Mouse (Mus musculus) bone marrow, adult 2 months (tissue): ENCODE results near the gene Tspo. TPM values are rescaled to one million over a fixed set of nuclear protein-coding genes. Genes with fewer than 3 reads are reported as not detected.

Experiments
- H3K27ac ChIP-seq: fragments of 200-500 bp; 2 replicates; pipeline ENCODE4 v1.5.1; 2012; ENCODE audit warnings: low read depth, mild to moderate bottlenecking, control low read depth, inconsistent platforms, low read length; ENCODE audit not compliant: control insufficient read depth, poor library complexity, insufficient read depth
- H3K4me1 ChIP-seq: fragments of 200-500 bp; 2 replicates; pipeline ENCODE4 v1.6.1; 2011; ENCODE audit warnings: low read length; ENCODE audit not compliant: control insufficient read depth, insufficient read depth
- H3K4me3 ChIP-seq: fragments of 200-500 bp; replicated peaks from 2 replicates; pipeline ENCODE3; 2011; ENCODE audit warnings: mild to moderate bottlenecking, low read depth, low read length, control low read depth; ENCODE audit not compliant: control insufficient read depth
- CTCF ChIP-seq: fragments of 200-500 bp; IDR thresholded peaks from 2 replicates; pipeline ENCODE4 v1.5.1; 2011; ENCODE audit warnings: low read length, control low read depth; ENCODE audit not compliant: control insufficient read depth, insufficient read depth
- POLR2A ChIP-seq: fragments of 200-500 bp; IDR thresholded peaks from 2 replicates; pipeline ENCODE4 v1.6.1; 2011; ENCODE audit warnings: low read depth, mild to moderate bottlenecking, control low read depth, low read length, borderline replicate concordance; ENCODE audit not compliant: control insufficient read depth
- WGBS: fragments of 180-500 bp; shearing (Covaris S2); methylation state at CpG from one replicate; pipeline ENCODE4 v1.1.7; 2018; 5-methylcytosine and 5-hydroxymethylcytosine counted together
- polyA plus RNA-seq: library from polyadenylated mRNA; stranded (reverse); fragments of >200 nt; gene quantifications from 2 replicates; pipeline ENCODE4 v1.2.4, GENCODE M21; 2011; ENCODE audit warnings: low replicate concordance; ENCODE audit not compliant: missing spikeins, insufficient read depth, insufficient read length

The Tspo gene
- polyA plus RNA-seq, 1 experiment, result 97.0 TPM

DNA sequence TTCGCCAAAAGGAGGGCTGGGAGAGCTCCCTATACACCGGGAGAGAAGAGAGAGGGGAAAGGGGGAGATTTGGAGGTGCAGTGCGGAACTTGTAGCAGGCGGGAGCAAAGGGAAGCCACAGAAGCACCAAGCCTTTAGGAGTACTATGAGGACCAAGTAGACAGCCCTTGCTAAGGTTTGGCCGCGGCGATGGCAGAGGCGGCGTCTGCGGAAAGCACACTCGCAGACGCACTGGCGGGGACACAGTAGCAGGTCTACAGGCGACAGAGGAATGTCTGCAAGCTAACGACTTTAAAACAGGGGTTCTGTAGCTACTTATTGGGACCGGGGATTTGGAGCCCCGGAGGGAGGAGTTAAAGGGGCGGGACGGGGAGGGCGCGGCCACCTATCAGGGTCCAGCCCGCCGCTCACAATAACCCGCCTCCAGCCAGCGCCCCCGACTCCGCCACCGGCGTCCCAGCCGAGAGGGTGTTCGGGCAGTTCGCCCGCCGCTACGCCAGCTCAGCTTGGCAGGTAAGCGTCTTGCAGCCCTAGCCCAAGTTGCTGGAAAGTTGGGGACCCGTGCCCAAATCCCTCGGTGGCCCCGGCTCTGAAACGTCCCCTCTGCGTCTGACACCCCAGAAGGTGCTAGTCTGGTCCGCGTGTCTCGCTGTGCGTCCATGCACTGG, 36.8 kb upstream of the Tspo start, which contains the start of gene Bik:
Gene Bik (plus strand): TSS at position 439 of the 668 bp plus-strand sequence.
- TF ChIP-seq CTCF (no peak), POLR2A (no peak; the same call in 1 of the 2 replicates)
- peak within 1 kb of the TSS; percentile 17; the same call in 1 of the 2 replicates for H3K27ac ChIP-seq
- WGBS, result under 1% methylated on average over 45 of the region's 45 CpGs
- peaks cover 1% of the 10 kb centered on the region for H3K4me1 ChIP-seq
- peak within 1 kb of the TSS; percentile 80 for H3K4me3 ChIP-seq

DNA sequence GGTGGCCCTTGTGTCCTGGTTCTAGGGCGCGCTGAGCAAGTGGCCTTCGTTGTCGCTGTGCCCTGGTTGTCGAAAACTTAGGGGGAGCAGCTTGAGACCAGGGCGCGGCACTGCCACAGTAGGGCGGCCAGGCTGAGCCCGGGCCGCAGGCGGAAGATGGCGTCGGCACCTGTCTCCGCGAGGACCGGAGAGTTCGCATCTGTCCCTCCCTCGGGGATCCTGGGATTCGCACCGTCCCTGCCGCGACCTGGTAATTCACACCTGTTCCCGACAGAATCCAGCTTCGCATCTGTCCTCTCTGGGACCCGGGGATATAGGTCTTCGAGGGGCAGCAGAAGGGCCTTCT, 36.3 kb upstream of the Tspo start:
- Histone ChIP-seq H3K4me3 (peak overlapping the region; percentile 80), H3K4me1 (peaks cover 1% of the 10 kb centered on the region), H3K27ac (0 out of 2 replicates have a peak overlapping the region, but pooled peaks have one; percentile 17)
- no peak; the same call in 1 of the 2 replicates for TF ChIP-seq POLR2A
- no peak for TF ChIP-seq CTCF
- WGBS, result 5% methylated on average over 26 of the region's 26 CpGs

DNA sequence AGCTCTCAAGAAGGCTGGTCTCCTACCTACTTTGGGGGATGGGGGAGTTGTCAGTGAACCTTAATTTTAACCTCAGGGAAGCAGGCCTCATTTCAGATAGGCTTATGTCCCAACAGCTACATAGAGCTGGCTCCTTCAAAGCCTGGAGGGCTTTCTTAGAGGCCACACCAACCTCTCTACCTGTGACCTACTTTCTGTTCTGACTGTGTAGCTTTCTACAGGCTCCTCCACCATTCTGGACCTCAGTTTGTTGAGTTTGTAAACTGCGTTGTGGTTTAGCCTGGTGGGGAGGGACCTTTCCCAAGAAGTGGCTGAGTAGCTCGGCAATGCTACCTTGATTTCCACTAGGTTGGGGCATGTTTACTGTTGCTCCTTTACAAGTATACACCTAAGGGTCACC, 35.6 kb upstream of the Tspo start:
- WGBS, result 70% methylated on average over 2 of the region's 2 CpGs
- peaks cover 1% of the 10 kb centered on the region for H3K4me1 ChIP-seq
- H3K27ac ChIP-seq, result no peak overlapping the region
- H3K4me3 ChIP-seq, result no peak overlapping the region
- no peak for TF ChIP-seq CTCF
- TF ChIP-seq POLR2A, result no peak

GRCm38 (mm10) chr15:83528892-83529291, 34.5 kb upstream of the Tspo start:
- WGBS, result 80% methylated on average over 4 of the region's 4 CpGs
- H3K4me3 ChIP-seq, result no peak overlapping the region
- TF ChIP-seq POLR2A, result no peak
- TF ChIP-seq CTCF, result no peak
- peaks cover 1% of the 10 kb centered on the region for H3K4me1 ChIP-seq
- H3K27ac ChIP-seq, result no peak overlapping the region

DNA sequence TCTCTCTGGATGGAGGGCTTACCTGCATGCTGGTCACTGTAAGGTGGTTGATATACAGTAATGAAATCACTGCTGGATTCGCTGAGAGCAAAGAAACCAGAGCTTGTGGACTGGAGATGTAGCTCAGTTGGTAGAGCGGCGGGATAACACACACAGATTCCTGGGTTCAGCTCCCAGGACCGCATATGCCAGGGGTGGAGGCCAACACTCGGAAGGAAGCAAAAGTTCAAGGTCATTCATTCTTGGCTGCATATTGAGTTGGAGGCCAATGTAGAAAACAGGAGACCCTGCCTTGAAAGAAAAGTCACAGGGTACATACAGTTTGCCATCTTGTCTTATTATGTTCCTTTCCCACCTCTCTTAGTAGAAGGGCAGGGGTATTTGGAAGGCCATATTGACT, 33.6 kb upstream of the Tspo start:
- Histone ChIP-seq H3K4me1 (peaks cover 1% of the 10 kb centered on the region), H3K27ac (no peak overlapping the region), H3K4me3 (no peak overlapping the region)
- TF ChIP-seq POLR2A (no peak), CTCF (no peak)
- 78% methylated on average over 5 of the region's 5 CpGs for WGBS

GRCm38 (mm10) chr15:83530233-83530632, 33.2 kb upstream of the Tspo start:
- Histone ChIP-seq H3K27ac (no peak overlapping the region), H3K4me3 (no peak overlapping the region), H3K4me1 (peaks cover 3% of the 10 kb centered on the region)
- TF ChIP-seq POLR2A (no peak), CTCF (no peak)
- 34% methylated on average over 9 of the region's 9 CpGs for WGBS

GRCm38 (mm10) chr15:83530688-83531087, 32.7 kb upstream of the Tspo start:
- no peak overlapping the region for H3K27ac ChIP-seq
- TF ChIP-seq CTCF (no peak), POLR2A (no peak)

DNA sequence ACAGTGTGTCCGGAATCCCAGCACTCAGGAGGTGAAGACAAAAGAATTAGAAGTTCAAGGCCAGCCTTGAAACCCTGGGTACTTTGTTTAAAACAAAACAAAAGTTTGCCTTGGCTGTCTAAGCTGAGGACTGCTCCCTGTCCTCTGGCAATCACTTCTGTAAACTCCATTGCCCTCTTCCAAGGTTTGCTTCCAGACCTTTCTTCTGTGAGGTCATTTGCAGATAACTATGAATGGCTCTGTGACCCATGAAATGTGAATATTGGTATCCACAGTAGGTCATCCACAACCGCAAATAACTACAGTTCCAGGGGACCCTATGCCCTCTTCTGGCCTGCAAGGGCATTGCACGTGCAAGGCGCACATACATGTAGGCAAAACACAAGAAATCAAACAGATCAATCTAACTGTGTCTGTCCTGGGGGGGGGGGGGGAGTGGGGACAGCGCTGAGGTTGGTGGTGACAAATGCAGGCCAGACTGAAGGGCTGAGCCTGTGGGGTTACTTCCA, 31.4 kb upstream of the Tspo start:
- 80% methylated on average over 5 of the region's 5 CpGs for WGBS
- Histone ChIP-seq H3K4me3 (no peak overlapping the region), H3K4me1 (peaks cover 1% of the 10 kb centered on the region; the same call in 1 of the 2 replicates), H3K27ac (no peak overlapping the region)
- TF ChIP-seq POLR2A (no peak), CTCF (peak; percentile 48)

More at GRCm38 (mm10) chr15:83530688-83531087, 32.7 kb upstream of the Tspo start:
- 68% methylated on average over 6 of the region's 6 CpGs for WGBS
- Histone ChIP-seq H3K4me1 (peaks cover 3% of the 10 kb centered on the region), H3K4me3 (no peak overlapping the region)

- TF ChIP-seq CTCF (no peak), POLR2A (no peak)
- 0 out of 2 replicates have a peak, but pooled peaks cover 1% of the 10 kb centered on the region for H3K4me1 ChIP-seq
- H3K27ac ChIP-seq, result no peak overlapping the region
- H3K4me3 ChIP-seq, result no peak overlapping the region
- 65% methylated on average over 7 of the region's 7 CpGs for WGBS
These were observed 30.8 kb upstream of the Tspo start for GRCm38 (mm10) chr15:83532606-83533005.
